Mouse (Mus musculus): ENCODE results near the gene Opa1.

Gene Opa1

DNA sequence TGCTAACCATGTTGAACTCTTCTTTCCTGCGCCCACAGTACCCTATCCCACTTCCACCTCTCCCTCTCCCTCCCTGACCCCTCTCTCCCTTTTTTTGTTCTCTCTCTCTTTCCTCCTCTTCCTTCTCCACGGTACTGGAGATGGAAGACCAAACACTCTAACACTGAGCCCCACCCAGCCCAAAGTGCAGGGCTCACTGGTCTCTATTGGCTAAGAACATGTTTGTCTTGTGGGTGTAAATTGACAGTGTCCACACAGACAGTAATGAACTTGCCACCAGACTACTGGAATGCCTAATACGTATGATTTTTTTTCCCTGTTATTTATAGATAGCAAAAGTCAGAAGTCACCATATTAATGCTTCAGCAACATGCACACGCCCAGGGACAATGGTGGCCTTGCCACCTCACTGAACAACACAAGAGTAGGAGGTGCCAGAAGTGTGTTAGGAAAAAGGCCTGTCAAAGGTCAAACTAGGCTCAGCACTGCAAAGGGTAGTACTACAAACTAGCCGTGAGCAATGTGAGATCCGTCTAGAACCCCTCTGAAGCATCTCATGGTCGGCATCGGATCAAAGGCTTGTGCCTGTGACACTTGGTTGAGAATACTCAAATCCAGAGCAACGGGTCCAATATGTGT lies 77.2 kb downstream of the Opa1 start:
- DNase-seq (ENCODE audit: low spot score) = peak; percentile 66

DNA sequence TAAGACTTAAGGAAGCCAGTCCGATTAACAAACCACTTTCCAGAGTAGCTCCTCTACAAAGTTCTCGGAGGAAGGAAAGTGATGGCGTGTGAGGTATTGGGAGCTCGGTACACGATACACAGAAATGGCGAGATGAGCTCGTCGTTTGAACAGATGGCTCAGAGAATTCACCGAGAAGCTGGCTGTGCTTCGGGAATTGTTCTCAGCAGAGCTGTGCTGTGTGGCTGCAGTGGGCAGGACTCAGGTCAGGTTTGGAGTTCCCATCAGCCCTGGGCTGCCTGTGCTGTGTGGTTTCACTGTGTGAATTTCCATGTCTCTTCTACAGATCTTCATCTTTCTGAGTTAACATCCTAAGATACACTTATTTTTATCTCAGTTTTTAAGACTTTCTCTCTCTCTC lies 77.8 kb downstream of the Opa1 start:
- DNase-seq (ENCODE audit: low spot score) = no peak

DNA sequence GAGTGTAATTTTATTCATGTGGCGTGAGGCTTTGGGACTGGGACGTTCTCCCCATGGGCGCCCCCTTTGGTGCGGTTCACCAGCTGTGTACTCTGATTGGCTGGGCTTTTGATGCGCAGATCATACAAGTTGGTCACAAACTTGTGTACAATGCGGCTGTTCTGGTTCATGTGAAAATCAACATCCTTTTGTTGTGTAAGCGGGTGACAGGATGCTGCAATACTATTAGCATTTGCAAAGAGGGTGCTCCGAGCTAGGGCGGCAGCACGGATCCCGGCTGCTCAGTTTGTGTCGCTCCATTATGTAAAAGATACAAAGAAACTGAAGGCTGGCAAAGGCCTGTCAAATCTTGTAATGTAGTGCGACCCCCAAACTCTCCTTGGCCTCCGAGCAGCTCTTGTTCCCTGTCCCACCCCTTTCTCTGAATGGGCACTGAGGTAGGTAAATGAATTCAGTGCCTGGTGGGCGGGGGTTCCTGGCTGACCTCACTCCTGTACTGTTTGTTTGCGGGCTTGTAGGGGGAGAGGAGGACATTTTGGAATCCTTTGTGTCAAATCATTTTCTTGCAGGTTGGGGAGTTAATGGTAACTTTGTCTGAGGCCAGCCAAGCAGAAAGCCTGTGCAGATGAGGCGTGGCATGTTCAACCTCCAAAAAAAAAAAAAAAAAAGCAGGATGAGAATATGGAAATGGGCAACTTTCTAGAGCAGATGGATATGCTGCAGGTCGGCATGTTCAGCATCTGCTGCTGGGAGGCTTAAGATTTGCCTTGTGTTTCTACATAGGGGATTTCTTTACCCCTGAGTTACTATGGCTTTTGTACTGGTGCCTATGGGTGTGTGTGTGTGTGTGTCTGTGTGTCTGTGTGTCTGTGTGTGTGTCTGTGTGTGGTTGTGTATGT lies 78.8 kb downstream of the Opa1 start:
- no peak for DNase-seq (ENCODE audit: low spot score)

DNA sequence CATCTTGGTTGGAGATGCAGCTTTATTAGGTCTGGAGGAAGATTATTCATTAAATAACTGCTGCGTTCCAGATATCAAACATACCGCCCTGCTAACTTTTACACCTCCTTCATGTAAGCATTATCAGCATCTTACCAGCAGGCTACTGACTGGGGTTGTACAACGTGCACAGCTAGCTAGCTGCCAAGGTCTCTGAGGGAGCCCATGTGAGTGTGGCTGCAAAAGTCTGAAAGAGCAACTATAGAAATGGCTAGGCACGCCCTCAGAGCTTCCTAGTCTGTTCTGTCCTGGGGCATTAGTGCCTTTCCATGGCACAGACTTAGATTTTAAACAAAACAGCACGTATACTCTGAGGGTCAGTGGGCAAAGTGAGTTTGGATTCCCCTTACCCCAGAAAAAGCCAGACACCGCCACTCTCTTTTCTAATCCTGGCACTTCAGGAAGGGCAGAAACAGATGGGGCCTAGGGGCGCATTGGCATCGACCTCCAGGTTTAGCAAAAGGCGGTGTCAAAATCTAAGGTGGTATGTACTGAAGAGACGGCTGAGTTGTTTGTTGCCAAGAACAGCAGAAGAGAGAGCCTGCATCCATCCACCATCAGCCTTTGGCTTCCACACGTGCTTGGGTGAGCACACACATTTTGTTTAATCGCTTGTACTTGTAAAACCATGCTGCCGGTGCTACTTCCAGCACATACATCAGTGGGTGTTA lies 80.1 kb downstream of the Opa1 start:
- no peak for DNase-seq (ENCODE audit: low spot score)

DNA sequence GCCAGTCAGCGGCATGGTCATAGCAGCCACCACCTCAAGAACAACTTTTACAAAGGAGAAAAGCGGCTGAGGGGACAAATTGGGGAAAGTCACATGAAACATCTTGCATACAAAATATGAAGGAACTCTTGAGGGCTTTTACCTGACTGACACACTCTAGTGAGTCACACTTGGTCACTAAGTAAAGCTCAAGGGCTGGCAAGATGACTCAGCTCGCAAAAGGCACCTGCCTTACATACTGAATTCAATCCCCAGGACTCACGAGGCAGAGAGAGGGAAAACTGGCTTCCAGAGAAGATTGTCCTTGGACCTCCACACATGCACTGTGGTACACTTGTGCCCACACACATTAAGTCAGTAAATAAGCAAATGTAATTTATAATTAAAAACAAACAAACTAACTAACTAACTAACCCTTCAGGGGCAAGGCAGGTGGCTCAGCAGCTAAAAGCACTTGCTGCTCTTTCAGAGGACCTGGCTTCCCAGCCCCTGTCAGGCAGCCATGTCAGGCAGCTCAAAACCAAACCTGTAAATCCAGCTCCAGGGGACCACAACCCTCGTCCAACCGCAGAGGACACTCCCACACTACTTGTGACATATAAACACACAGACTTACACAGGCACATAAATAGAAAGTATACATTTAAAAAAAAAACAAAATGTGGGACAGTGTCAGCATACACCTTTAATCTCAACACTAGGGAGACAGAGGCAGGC lies 84.1 kb downstream of the Opa1 start:
- peak; percentile 51 for DNase-seq (ENCODE audit: low spot score)

DNA sequence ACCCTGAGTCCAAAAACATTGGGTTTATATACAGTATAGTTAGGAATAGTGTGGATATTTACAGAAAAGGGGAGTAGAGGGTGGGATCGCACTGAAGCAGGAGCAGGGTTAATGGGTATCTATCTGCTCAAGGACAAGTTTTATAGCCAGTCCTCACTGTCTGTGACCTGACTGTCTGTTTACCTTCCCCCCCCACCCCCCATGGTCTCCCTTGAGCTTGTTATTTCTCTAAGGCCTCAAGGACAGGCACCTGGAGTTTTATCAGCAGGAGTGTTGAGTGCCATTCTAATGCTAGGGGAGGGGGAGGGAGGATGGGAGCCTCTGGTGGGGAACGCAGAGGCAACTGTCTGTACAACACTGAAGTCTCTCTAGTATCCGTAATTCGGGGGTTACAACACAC lies 85.3 kb downstream of the Opa1 start:
- DNase-seq (ENCODE audit: low spot score) = peak; percentile 74

DNA sequence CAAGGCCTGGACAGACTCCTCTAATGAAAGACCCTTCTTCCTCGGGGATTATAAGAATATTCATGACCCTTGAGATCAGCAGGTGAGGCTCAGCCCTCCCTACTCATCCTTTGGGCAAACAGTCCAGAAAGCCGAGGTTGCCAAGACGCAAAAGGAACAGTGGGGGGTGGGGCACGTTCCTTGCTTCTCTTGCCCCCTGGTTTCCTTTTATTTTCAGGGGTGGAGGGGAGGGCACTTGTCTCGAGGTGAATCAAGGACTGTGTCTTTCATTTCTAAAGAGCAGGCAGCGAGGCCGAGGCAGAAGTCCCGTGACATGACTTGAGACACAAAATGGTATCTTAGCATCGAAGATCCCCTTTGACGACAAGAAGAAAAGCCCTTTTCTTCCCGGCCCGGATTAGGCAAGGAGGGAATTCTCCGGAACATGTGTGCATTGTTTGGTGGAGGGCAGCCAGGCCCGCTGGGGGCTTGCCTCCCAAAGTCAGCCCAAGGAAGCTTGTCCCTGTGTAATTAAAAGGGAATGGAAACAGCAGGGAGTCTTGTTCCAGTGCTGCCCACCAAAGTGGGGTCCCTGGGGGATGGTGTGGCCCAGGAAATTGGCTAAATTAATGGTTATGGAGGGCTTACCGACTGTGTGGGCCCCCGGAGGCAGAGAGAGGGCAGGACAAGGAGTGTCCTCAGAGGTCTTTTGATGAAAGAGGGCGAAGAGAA lies 88.0 kb downstream of the Opa1 start:
- no peak for DNase-seq (ENCODE audit: low spot score)

DNA sequence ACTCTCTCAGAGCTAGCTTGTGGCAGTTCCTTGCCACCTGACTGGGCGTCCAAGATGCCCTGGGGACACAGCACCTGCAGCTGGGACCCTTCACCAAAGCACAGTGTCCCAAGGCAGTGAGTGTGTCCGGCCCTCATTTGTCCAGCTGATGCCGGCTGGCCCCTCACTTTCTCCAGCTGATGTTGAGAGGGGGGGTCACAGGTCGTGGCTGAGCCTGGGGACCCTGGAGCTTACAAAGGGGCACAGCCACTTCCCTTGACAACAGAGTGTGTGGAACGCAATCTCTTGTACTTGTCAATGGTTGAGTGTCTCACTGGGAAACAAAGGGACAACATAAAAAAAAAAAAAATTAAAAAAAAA lies 88.5 kb downstream of the Opa1 start:
- DNase-seq (ENCODE audit: low spot score) = no peak

DNA sequence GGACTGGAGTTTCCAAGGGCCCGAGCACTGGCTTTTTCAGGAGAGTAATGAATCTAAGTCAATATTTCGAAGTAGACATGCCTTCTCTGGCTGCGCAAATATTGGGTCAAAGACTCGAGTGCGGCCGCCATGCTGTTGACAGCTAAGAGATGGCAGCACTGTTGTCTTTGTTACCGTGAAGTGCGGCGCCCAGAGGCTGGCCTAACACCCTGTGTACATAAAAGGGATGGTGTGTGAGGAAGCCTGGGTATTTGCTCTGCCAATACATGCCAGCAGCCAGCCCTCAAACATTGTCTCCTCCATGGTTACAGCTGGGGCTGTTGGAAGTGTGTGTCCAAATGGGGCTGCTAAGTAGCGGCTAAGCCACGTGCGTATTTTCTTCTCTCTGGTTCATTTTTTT lies 89.3 kb downstream of the Opa1 start:
- no peak for DNase-seq (ENCODE audit: low spot score)

DNA sequence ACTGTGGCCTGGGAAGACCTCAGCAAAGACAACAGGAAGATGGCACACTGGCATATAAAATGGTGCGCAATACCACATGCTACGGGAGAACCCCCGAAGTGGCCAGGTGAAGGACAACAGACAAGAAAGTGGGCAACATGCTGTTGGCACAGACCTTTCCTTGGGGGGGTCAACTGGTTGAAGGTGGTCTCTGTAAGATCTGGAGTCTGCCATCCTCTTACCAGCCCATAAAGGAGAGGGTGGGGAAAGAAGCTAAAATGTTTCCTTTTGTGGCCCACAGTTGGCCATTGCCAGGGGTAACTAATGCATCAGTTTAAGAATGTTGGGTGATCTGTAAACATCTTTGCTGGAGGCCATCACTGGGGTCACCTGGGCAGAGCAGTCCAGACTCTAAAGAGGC lies 91.7 kb downstream of the Opa1 start:
- no peak for DNase-seq (ENCODE audit: low spot score)

DNA sequence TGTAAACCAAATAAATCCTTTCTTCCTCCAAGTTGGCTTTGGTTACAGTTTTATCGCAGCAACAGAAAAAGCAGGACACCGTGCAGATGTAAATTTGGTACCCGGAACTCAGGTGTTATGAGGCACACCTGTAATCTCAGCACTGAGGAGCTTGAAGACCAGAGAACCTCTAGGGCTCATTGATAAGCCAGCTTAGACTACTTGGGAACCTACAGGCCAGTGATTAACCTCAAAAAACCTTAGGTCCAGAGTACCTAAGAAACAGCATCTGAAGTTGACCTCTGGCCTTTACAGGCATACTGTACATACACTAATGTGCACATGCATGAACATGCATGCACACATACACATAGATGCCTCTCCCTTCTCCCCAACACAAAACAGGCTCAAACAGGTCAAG lies 94.1 kb downstream of the Opa1 start:
- DNase-seq (ENCODE audit: low spot score) = no peak

DNA sequence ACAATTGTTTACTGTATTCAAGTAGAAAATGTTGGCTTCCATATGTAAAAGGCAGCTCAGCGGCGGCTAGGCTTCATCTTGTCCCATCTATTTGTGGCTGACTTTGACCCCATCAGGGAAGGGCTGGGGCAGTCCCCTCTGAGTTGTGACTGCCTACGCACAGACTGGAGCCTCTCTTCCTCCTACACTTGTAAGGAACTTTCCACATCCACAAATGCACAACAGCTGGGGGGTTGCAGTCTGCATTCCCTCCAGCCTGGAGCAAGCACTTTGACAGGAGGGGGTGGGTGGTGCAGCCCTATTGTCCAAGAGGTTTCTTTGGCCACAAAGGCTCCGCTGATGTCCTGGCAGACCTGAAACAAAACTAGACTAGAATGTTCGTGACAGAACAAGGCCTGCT lies 100.5 kb downstream of the Opa1 start:
- DNase-seq (ENCODE audit: low spot score) = no peak

DNA sequence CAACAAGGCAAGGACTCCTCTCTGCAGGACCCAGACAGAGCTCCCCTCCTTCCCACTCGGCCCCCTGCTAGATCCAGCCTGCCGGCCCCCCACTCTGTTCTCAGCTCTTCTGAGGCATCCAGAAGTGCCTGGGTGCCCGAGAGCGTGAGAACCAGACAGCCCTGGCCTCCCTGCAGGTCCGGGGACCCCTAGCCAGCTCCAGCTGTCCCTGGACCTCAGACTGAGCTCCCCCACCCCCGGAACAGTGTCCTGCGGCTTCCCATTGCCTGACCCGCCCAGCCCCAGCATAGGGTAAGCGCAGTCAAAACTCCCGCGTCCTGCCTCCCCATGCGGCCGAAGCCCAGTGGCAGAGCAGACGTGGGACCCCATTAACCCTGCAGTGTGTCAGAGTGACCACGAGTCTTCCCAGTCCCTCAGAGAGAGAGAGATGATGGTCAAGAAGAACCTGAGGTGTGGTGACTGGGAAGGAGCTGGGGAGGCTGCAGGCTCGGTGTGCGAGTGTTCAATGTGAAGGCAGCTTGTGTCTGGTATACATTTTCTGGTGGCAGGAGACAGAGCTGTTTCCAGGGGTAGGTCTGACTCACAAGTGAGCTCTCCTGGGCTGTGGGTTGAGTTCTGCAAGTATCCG lies 101.5 kb downstream of the Opa1 start:
- DNase-seq (ENCODE audit: low spot score) = no peak

DNA sequence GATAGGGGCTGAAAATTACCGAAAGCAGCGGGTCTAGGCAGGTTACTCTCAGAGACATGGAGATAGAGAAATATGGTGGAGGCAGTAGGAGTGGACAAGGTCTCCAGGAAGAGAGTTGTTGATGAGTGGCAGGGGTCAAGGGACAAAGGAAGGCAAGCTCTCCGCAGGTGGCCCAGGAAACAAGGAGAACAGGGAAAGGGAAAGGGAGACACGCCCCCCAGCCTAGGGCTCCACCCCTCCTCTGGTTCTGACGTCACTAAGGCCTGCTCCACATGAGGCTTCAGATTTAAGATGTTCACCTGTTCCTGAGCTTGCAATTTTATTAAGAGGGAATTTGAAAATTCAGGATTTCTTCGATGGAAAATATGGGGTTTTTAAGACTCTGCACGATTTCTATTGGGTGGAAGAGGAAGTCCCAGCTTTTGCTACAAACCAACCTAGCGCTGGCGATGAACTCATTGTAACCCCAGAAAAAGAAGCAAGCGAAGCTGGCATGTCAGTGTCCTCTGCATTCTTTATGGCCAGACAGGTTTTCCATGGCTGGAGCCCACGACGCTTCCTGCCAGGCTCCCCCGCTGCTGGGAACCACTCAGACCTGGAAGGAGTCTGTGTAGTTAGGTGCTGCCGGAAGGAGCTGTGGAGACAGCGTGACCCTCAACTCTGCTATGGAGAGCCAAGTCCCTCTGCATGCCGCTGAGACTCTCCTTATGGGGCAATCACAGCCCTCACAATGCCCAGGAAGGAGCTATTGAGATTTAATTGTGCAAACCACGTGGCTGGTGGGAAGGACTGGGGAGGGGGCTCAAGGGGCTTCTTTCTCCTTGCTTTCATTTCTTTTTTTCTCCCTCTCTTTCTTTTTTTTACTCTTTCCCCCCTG lies 103.7 kb downstream of the Opa1 start:
- DNase-seq (ENCODE audit: low spot score) = peak; percentile 76

DNA sequence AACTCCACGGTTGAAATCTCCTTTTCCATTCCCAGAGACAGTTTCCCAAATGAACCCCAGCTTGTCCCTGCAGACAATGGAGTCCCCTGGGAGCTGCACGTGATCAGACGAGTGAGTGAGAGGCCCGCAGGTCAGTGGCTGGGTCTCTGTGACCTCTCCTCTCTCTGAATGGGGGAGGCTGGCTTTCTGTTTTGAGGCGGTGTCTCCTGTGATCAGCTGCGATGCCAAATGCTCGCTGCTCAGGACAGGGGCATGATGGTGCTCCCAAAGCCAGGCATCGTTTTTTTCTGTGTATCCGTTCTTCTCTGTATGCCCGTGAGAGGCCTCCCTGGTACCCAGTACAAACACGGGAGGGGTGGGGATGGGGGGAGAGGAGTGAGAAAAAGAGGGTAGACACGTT lies 104.4 kb downstream of the Opa1 start:
- DNase-seq (ENCODE audit: low spot score) = peak; percentile 60

DNA sequence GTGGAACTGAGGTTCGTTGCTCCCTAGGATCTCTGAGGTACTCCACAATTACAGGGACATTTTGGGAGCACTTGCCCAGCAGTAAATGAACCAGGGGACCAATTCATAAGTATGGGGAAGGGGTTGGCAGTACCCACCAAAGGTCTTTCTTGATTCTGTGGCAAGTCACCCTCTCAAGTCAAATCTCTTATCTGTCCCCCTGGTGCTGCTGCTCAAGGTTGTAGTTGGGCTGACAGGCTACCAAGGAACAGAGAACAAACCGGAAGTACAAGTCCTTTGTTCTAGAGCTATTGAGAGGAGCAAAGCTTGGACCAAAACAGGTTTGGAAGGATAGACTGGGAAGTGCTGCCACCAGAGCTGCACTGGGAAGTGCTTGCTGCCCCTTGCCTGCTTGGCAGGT lies 105.0 kb downstream of the Opa1 start:
- no peak for DNase-seq (ENCODE audit: low spot score)

DNA sequence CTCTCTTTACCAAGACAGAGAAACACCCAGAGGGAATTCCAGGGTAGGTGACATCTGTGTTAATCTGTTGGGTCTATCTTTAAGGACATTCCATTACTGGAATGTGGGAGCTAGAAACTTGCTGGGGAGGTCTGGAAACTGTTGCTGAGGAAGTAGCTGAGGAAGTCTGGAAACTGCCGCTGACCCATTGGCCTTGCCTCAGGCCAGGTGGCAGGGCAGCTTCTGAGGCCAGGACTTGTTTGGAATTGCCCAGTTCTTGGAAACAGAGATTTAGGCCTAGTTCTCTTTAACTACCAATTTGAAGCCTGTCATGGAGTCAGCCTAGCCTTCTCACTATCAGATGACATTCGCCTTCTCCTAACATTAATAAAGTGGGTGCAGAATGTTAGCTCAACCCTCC lies 105.5 kb downstream of the Opa1 start:
- DNase-seq (ENCODE audit: low spot score) = no peak

DNA sequence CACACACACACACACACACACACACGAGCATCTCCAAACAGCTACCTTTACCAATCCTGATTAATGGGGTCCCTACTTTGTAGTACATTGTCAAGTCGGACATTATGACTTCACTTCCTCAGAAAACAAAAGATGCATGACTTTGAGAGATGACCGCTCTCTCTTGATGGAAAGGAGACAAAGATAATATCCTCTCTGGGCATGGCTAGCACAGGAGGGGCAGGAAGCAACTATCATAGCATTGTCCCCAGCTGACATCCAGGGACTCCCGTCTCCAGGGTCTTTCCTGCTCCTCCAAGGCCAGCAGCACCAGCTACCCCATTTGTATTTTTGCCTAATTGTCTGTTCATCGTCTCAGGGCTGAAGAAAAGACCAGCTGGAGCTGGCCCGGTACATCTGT lies 107.0 kb downstream of the Opa1 start:
- DNase-seq (ENCODE audit: low spot score) = no peak

DNA sequence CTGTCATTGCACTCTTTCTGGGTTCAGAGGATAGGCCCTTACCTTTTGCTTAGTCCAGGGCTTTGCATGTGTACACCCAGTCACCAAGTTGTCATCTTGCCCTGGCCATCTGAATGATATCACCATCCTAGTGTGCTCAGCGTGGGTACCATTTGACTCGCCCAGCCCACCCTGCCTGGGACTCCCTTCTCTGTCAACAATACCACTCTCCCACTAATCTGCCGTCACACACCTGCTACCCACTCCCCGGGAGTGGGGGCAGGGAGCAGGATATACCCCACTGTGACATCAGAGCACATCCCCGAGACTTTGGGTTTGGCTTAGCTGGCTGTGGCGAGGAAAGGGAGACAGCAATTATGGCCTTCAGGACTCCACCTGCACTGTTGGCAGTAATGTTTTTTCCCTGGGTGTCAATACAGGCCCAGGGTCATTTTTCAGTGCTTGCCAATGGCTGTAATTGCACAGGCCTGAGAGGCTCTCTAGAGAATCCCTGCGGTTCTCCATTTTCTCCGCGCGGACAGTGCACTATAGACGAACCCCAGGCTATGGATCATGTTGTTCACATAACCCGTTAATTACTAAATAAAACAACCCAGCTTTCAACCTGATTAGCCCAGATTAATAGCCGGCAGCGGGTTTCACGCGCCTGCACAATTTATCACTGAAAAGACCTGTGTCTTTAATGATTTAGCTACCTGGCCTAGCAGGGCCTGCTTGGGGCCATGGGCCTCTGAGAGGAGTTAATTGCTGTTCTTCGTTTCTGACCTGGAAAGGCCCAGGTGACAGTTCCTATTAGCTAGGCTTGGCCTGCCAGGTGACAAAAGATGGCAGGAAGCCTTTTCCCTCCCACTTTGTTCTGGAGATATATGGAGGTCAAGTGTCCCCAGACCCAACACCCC lies 109.1 kb downstream of the Opa1 start:
- no peak for DNase-seq (ENCODE audit: low spot score)

Measured in yolk sac, embryonic 10.5 days (tissue).